Mouse (Mus musculus) forebrain, embryonic 14.5 days (tissue): ENCODE results near the gene Cox14. TPM values are rescaled to one million over a fixed set of nuclear protein-coding genes. Genes with fewer than 3 reads are reported as not detected.
"Not testable (repeated sequence)": the region's sequence is repeated elsewhere in the genome, so short reads cannot be mapped to it uniquely, and the experiment has no call there.

Experiments used
- ATAC-seq: fragments of 200-750 bp; cut with Nextera tagmentation; 2 replicates; pipeline ENCODE4 v1.8.0; 2017; ENCODE audit warnings: mild to moderate bottlenecking, moderate library complexity
- DNase-seq: peaks from one replicate; pipeline ENCODE4 v3.0.0-alpha.2; 2015; ENCODE audit warnings: low spot score
- H3K27ac ChIP-seq: fragments of 300-500 bp; sonication (generic); 2 replicates; pipeline ENCODE4 v1.5.1; 2014; ENCODE audit warnings: low read depth, mild to moderate bottlenecking, control low read depth, low read length, moderate library complexity
- H3K27me3 ChIP-seq: fragments of 300-500 bp; sonication (generic); replicated peaks from 2 replicates; pipeline ENCODE4 v1.6.1; 2014; ENCODE audit warnings: low read length, control low read depth, mixed read lengths; ENCODE audit not compliant: control insufficient read depth, insufficient read depth
- H3K36me3 ChIP-seq: fragments of 300-500 bp; sonication (generic); 2 replicates; pipeline ENCODE4 v1.6.1; 2014; ENCODE audit warnings: low read length, control low read depth; ENCODE audit not compliant: control insufficient read depth, insufficient read depth
- H3K4me1 ChIP-seq: fragments of 300-500 bp; sonication (generic); 2 replicates; pipeline ENCODE4 v1.6.1; 2014; ENCODE audit warnings: antibody characterized with exemption, low read length, control low read depth; ENCODE audit not compliant: control insufficient read depth, insufficient read depth
- H3K4me2 ChIP-seq: fragments of 300-500 bp; sonication (generic); 2 replicates; pipeline ENCODE4 v1.6.1; 2014; ENCODE audit warnings: mild to moderate bottlenecking, control low read depth, low read length
- H3K4me3 ChIP-seq: fragments of 300-500 bp; sonication (generic); 2 replicates; pipeline ENCODE4 v1.5.1; 2014; ENCODE audit warnings: low read depth, low read length, control low read depth
- H3K9ac ChIP-seq: fragments of 300-500 bp; sonication (generic); 2 replicates; pipeline ENCODE4 v1.6.1; 2014; ENCODE audit warnings: mild to moderate bottlenecking, low read length, control low read depth, moderate library complexity
- H3K9me3 ChIP-seq: fragments of 300-500 bp; sonication (generic); replicated peaks from 2 replicates; pipeline ENCODE4 v1.6.1; 2016; ENCODE audit warnings: low read length, control low read depth, mixed read lengths; ENCODE audit not compliant: control insufficient read depth
- WGBS: fragments of 180-500 bp; shearing (Covaris S2); extraction: QIAGEN DNeasy Blood & Tissue Kit; methylation state at CpG from one replicate; pipeline ENCODE4 v1.1.7; 2014; 5-methylcytosine and 5-hydroxymethylcytosine counted together
- polyA plus RNA-seq: library from polyadenylated mRNA; unstranded; fragments of >200 nt; fragmentation: Nextera tagmentation; extraction: Ambion mirVana; gene quantifications from 2 replicates; pipeline ENCODE4 v1.2.1, GENCODE M21; 2014

Gene Cox14
- polyA plus RNA-seq, 1 experiment from 2014 or later, result 238 TPM

- Histone ChIP-seq H3K4me1 (peaks cover 11% of the 10 kb centered on the region; the same call in 1 of the 2 replicates), H3K9ac (no peak overlapping the region), H3K4me2 (no peak overlapping the region), H3K27me3 (no peaks in the 10 kb centered on the region), H3K4me3 (no peak overlapping the region), H3K9me3 (no peaks in the 10 kb centered on the region), H3K27ac (no peak overlapping the region), H3K36me3 (0 out of 2 replicates have a peak, but pooled peaks cover 7% of the 10 kb centered on the region)
- DNase-seq (no peak), ATAC-seq (no peak)
- 85% methylated on average over 4 of the region's 4 CpGs for WGBS
Measured at GRCm38 (mm10) chr15:99767467-99767866, 42.0 kb downstream of the Cox14 start.

GRCm38 (mm10) chr15:99768761-99769160, 43.3 kb downstream of the Cox14 start:
- DNase-seq (no peak), ATAC-seq (no peak)
- no peak overlapping the region for H3K27ac ChIP-seq
- 93% methylated on average over 1 of the region's 1 CpGs for WGBS
- H3K27me3 ChIP-seq, result no peaks in the 10 kb centered on the region
- no peaks in the 10 kb centered on the region for H3K9me3 ChIP-seq
- 0 out of 2 replicates have a peak, but pooled peaks cover 7% of the 10 kb centered on the region for H3K36me3 ChIP-seq
- H3K4me3 ChIP-seq, result no peak overlapping the region
- H3K4me2 ChIP-seq, result no peak overlapping the region
- no peak overlapping the region for H3K9ac ChIP-seq
- H3K4me1 ChIP-seq, result peaks cover 11% of the 10 kb centered on the region; the same call in 1 of the 2 replicates

GRCm38 (mm10) chr15:99771004-99771500, 45.6 kb downstream of the Cox14 start:
- WGBS, result 30% methylated on average over 5 of the region's 5 CpGs
- H3K9ac ChIP-seq, result peak overlapping the region; percentile 91
- ATAC-seq, result no peak
- no peaks in the 10 kb centered on the region for H3K9me3 ChIP-seq
- no peaks in the 10 kb centered on the region for H3K27me3 ChIP-seq
- 0 out of 2 replicates have a peak, but pooled peaks cover 2% of the 10 kb centered on the region for H3K36me3 ChIP-seq
- peak overlapping the region; percentile 77 for H3K4me2 ChIP-seq
- peak; percentile 4 for DNase-seq
- peaks cover 11% of the 10 kb centered on the region; the same call in 1 of the 2 replicates for H3K4me1 ChIP-seq
- H3K4me3 ChIP-seq, result peak overlapping the region; percentile 79
- peak overlapping the region; percentile 92; the same call in 1 of the 2 replicates for H3K27ac ChIP-seq

GRCm38 (mm10) chr15:99771601-99772276, 46.3 kb downstream of the Cox14 start:
- WGBS, result under 1% methylated on average over 56 of the region's 59 CpGs
- Histone ChIP-seq H3K9ac (peak overlapping the region; percentile 91), H3K27me3 (no peaks in the 10 kb centered on the region), H3K4me2 (peak overlapping the region; percentile 77), H3K36me3 (no peaks in the 10 kb centered on the region), H3K4me1 (peaks cover 11% of the 10 kb centered on the region; the same call in 1 of the 2 replicates), H3K4me3 (peak overlapping the region; percentile 79), H3K27ac (peak overlapping the region; percentile 92), H3K9me3 (no peaks in the 10 kb centered on the region)
- DNase-seq (peak; percentile 46), ATAC-seq (peak; percentile 79)

- Histone ChIP-seq H3K9me3 (no peaks in the 10 kb centered on the region), H3K4me3 (peak overlapping the region; percentile 79), H3K36me3 (no peaks in the 10 kb centered on the region), H3K9ac (peak overlapping the region; percentile 91), H3K4me2 (peak overlapping the region; percentile 77), H3K4me1 (peaks cover 11% of the 10 kb centered on the region; the same call in 1 of the 2 replicates), H3K27ac (peak overlapping the region; percentile 92), H3K27me3 (no peaks in the 10 kb centered on the region)
- ATAC-seq (peak; percentile 95), DNase-seq (peak; percentile 85)
- WGBS, result under 1% methylated on average over 39 of the region's 41 CpGs
Measured at GRCm38 (mm10) chr15:99772277-99772880, 47.0 kb downstream of the Cox14 start.

GRCm38 (mm10) chr15:99772881-99772924, 47.3 kb downstream of the Cox14 start, which contains the start of gene Cers5:
TSS of gene Cers5 (minus strand) at chr15:99772885.
- ATAC-seq, DNase-seq, H3K36me3 ChIP-seq, H3K9me3 ChIP-seq, H3K27me3 ChIP-seq: not testable (repeated sequence)
- Histone ChIP-seq H3K4me1 (peaks cover 11% of the 10 kb centered on the region; the same call in 1 of the 2 replicates), H3K4me2 (peak within 1 kb of the TSS; percentile 77), H3K27ac (peak within 1 kb of the TSS; percentile 92), H3K4me3 (peak within 1 kb of the TSS; percentile 79), H3K9ac (peak within 1 kb of the TSS; percentile 91)

GRCm38 (mm10) chr15:99772925-99773324, 47.5 kb downstream of the Cox14 start:
- Histone ChIP-seq H3K27ac (no peak overlapping the region), H3K9ac (no peak overlapping the region), H3K4me2 (peak overlapping the region; percentile 77; the same call in 1 of the 2 replicates), H3K4me3 (no peak overlapping the region), H3K36me3 (no peaks in the 10 kb centered on the region), H3K4me1 (peaks cover 11% of the 10 kb centered on the region; the same call in 1 of the 2 replicates), H3K9me3 (no peaks in the 10 kb centered on the region), H3K27me3 (no peaks in the 10 kb centered on the region)
- WGBS, result 18% methylated on average over 3 of the region's 3 CpGs
- DNase-seq, result no peak
- ATAC-seq, result no peak
